Mouse (Mus musculus) embryonic facial prominence, embryonic 14.5 days (tissue): Measurements from ENCODE around the gene D630045J12Rik. TPM values are rescaled to one million over a fixed set of nuclear protein-coding genes. Genes with fewer than 3 reads are reported as not detected.

Experiments
- ATAC-seq: fragments of 200-750 bp; cut with Nextera tagmentation; 2 replicates; pipeline ENCODE4 v1.8.0; 2017; ENCODE audit warnings: low read depth, moderate number of reproducible peaks, moderate TSS enrichment
- DNase-seq: peaks from one replicate; pipeline ENCODE4 v3.0.0-alpha.2; 2015; ENCODE audit warnings: low spot score
- H3K27ac ChIP-seq: fragments of 300-500 bp; sonication (generic); replicated peaks from 2 replicates; pipeline ENCODE4 v1.5.1; 2014; ENCODE audit warnings: low read depth, mild to moderate bottlenecking, low read length, moderate library complexity
- H3K27me3 ChIP-seq: fragments of 300-500 bp; sonication (generic); replicated peaks from 2 replicates; pipeline ENCODE4 v1.6.1; 2014; ENCODE audit warnings: low read length; ENCODE audit not compliant: control insufficient read depth, insufficient read depth
- H3K36me3 ChIP-seq: fragments of 300-500 bp; sonication (generic); 2 replicates; pipeline ENCODE4 v1.6.1; 2014; ENCODE audit warnings: low read length, mixed read lengths; ENCODE audit not compliant: control insufficient read depth, insufficient read depth
- H3K4me1 ChIP-seq: fragments of 300-500 bp; sonication (generic); 2 replicates; pipeline ENCODE4 v1.6.1; 2014; ENCODE audit warnings: antibody characterized with exemption, low read length; ENCODE audit not compliant: control insufficient read depth, insufficient read depth
- H3K4me2 ChIP-seq: fragments of 300-500 bp; sonication (generic); 2 replicates; pipeline ENCODE4 v1.6.1; 2014; ENCODE audit warnings: low read depth, mild to moderate bottlenecking, low read length, moderate library complexity, mixed read lengths
- H3K4me3 ChIP-seq: fragments of 300-500 bp; sonication (generic); 2 replicates; pipeline ENCODE4 v1.5.1; 2014; ENCODE audit warnings: low read depth, mild to moderate bottlenecking, low read length
- H3K9ac ChIP-seq: fragments of 300-500 bp; sonication (generic); 2 replicates; pipeline ENCODE4 v1.6.1; 2014; ENCODE audit warnings: low read depth, mild to moderate bottlenecking, low read length, moderate library complexity, mixed read lengths
- H3K9me3 ChIP-seq: fragments of 300-500 bp; sonication (generic); 2 replicates; pipeline ENCODE4 v1.6.1; 2016; ENCODE audit warnings: low read length; ENCODE audit not compliant: control insufficient read depth
- WGBS: fragments of 180-500 bp; shearing (Covaris S2); extraction: QIAGEN DNeasy Blood & Tissue Kit; methylation state at CpG from one replicate; pipeline ENCODE4 v1.1.7; 2014; 5-methylcytosine and 5-hydroxymethylcytosine counted together
- polyA plus RNA-seq: library from polyadenylated mRNA; unstranded; fragments of >200 nt; fragmentation: Nextera tagmentation; extraction: Ambion mirVana; gene quantifications from 2 replicates; pipeline ENCODE4 v1.2.1, GENCODE M21; 2014

D630045J12Rik gene
- polyA plus RNA-seq, 1 experiment from 2014 or later, result 6.0 TPM

DNA sequence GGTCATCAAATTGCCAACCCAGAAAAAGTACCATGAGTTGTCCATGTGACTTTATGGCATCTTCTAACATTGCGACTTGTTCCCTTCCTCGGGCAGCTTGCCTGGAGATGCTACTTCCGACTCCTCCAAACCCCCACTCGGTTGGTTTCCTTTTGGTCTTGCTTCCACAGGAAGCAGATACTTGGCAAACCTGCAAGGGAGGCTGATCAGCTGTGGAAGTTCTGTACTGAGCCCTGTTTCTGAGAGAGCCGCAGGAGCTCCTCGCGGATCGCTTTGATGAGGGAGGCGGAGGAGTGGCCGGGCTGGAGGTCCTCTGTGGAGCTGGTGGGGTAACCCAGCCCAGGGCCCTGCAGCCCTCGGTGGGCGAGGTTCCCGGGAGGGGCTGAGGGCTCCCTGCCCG lies 125.7 kb downstream of the D630045J12Rik start:
- no peak overlapping the region for H3K9ac ChIP-seq
- DNase-seq (no peak), ATAC-seq (no peak)
- H3K27me3 ChIP-seq, result no peaks in the 10 kb centered on the region
- 85% methylated on average over 11 of the region's 14 CpGs for WGBS
- H3K27ac ChIP-seq, result no peak overlapping the region
- H3K4me2 ChIP-seq, result no peak overlapping the region
- H3K4me1 ChIP-seq, result no peaks in the 10 kb centered on the region
- H3K4me3 ChIP-seq, result no peak overlapping the region
- peaks cover 34% of the 10 kb centered on the region for H3K36me3 ChIP-seq
- H3K9me3 ChIP-seq, result no peaks in the 10 kb centered on the region

DNA sequence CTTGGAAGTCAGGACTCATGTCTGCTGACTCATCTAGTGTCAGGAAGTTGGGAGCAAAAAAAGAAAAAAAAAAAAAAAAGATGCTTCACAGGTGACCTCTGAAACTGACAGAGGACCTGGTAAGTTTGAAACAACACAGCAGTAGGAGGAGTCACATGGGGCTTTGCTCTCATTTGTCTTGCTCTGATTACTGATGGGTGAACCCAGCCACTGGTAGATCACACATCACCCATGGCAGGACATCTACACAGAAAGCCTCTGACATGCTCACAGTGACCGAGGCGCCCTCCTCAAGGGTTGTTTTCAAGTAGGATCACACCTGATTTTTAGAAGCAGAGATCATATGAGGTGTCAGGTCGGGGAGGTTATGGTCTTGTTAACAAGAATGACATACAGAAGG lies 128.3 kb downstream of the D630045J12Rik start:
- Histone ChIP-seq H3K9ac (no peak overlapping the region), H3K27me3 (no peaks in the 10 kb centered on the region), H3K9me3 (no peaks in the 10 kb centered on the region), H3K36me3 (peaks cover 26% of the 10 kb centered on the region), H3K4me3 (no peak overlapping the region), H3K4me2 (no peak overlapping the region), H3K27ac (no peak overlapping the region), H3K4me1 (no peaks in the 10 kb centered on the region)
- 89% methylated on average over 3 of the region's 3 CpGs for WGBS
- DNase-seq (no peak), ATAC-seq (no peak)

DNA sequence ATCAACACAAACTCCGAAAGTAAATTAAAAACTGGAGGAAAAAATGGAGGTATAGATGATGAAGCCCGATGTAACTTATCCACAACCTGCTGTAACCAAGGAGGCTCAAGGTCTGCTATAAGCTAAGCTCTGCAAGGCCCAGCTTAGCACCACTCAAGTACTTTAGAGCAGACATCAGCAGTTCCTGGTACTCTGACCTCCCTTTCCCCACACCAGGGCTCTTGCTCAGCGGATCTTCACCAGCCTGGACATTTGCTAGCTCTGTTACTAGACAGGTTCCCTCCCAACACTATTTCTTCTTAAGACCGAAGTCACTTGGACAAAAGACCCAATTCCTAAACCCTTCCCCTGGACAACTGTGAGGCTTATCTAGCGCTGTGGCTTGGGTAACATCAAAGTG lies 128.9 kb downstream of the D630045J12Rik start:
- H3K9me3 ChIP-seq, result no peaks in the 10 kb centered on the region
- H3K27me3 ChIP-seq, result no peaks in the 10 kb centered on the region
- DNase-seq (no peak), ATAC-seq (no peak)
- no peak overlapping the region for H3K9ac ChIP-seq
- 0 out of 2 replicates have a peak, but pooled peaks cover 4% of the 10 kb centered on the region for H3K4me1 ChIP-seq
- no peak overlapping the region for H3K4me3 ChIP-seq
- H3K4me2 ChIP-seq, result no peak overlapping the region
- peaks cover 20% of the 10 kb centered on the region for H3K36me3 ChIP-seq
- no peak overlapping the region for H3K27ac ChIP-seq
- WGBS, result 88% methylated on average over 5 of the region's 5 CpGs

DNA sequence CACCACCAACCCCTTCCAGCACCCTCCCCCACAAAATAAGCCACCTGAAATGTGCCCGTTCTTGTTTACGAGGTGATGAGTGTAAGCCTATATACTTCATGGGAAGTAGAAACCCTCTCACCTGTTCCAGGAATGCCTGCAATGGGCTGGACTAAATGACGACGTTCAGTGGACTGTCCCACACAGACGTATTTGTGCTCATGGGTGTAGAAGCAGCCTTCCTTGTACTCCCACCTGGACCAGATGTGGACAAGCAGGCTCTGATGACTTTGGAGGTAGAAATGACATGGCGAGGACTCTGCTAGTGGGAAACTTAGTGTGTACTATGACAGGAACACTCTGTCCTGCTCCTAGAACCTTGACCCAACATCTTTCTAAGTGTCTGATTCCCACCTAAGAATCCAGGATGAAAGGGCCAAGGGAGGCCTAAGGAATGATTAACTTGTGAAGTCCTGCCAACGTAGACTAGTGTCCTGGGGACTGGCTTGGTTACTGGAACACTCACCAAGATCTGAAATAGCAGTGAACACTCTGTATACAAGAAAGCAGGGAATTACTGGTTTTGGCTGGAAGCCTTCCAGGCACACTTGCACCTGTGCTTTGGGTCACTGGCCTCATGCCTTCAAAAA lies 129.5 kb downstream of the D630045J12Rik start, which contains the start of gene Atp6v0a4:
Gene Atp6v0a4, minus strand, starts transcription at position 380 of the 629 bp plus-strand sequence.
- no peak within 1 kb of the TSS for H3K9ac ChIP-seq
- peaks cover 19% of the 10 kb centered on the region for H3K36me3 ChIP-seq
- no peaks in the 10 kb centered on the region for H3K9me3 ChIP-seq
- ATAC-seq, result peak; percentile 74
- 83% methylated on average over 7 of the region's 7 CpGs for WGBS
- 0 out of 2 replicates have a peak, but pooled peaks cover 4% of the 10 kb centered on the region for H3K4me1 ChIP-seq
- no peak within 1 kb of the TSS for H3K4me2 ChIP-seq
- no peaks in the 10 kb centered on the region for H3K27me3 ChIP-seq
- no peak within 1 kb of the TSS for H3K4me3 ChIP-seq
- DNase-seq, result no peak
- no peak within 1 kb of the TSS for H3K27ac ChIP-seq

DNA sequence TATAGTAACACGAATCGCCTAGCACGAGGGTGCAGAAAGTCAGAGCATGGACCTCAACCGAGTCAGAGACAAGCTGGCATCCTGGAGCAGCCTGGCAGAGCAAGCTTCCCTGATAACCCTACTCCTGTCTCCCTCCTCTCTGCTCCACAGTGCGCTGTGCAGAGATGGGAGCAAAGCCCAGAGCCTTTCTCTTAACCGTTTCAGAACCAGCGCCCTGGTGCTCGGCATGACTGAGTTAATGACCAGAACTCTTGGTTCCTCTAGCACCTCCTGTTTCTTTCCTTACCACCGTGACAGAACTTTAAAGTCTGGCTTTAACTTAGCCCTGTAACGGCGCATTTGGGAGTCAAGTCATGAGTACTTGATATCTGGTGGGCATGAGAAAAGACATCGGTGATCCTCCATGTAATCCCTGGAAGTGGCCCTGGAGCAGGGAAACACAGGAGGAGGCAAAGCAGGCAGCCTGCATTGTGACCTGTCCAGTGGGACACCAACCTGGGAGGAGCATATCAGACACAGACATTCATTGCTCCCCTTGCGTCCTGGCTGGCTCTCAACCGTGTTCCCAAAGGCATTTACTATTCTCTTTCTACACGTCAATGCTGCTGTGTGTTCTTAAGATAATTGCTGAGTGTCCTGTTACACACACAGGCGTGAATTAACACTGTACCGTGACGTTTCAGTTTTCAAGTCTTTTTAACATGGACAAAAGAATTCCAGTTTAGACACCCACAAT lies 130.2 kb downstream of the D630045J12Rik start:
- 66% methylated on average over 18 of the region's 18 CpGs for WGBS
- peak; percentile 63 for DNase-seq
- no peak overlapping the region for H3K4me2 ChIP-seq
- no peak overlapping the region for H3K27ac ChIP-seq
- 0 out of 2 replicates have a peak, but pooled peaks cover 4% of the 10 kb centered on the region for H3K4me1 ChIP-seq
- peak; percentile 81 for ATAC-seq
- peaks cover 19% of the 10 kb centered on the region for H3K36me3 ChIP-seq
- H3K27me3 ChIP-seq, result no peaks in the 10 kb centered on the region
- H3K9me3 ChIP-seq, result no peaks in the 10 kb centered on the region
- no peak overlapping the region for H3K4me3 ChIP-seq
- no peak overlapping the region for H3K9ac ChIP-seq

DNA sequence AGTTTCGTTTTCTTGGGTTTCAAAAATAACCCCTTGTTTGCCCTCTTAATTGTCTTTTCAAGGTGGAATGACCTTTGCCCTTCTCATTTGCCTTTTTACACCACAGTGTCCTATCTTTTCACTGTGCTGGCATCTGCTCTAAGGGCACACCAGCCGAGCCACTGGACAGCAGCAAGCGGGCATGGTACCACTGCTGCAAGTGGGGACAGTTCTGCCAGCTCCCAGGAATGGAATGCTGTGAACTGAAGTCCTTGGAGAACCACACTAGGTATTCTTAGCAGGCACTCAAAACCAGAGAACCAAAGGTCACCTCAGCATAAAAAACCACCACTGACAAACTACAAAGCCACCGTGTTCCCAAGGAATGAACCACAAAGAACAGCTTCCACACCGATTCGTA lies 131.0 kb downstream of the D630045J12Rik start:
- no peaks in the 10 kb centered on the region for H3K9me3 ChIP-seq
- H3K27me3 ChIP-seq, result no peaks in the 10 kb centered on the region
- H3K4me3 ChIP-seq, result no peak overlapping the region
- no peak overlapping the region for H3K4me2 ChIP-seq
- 0 out of 2 replicates have a peak, but pooled peaks cover 4% of the 10 kb centered on the region for H3K4me1 ChIP-seq
- ATAC-seq (no peak), DNase-seq (no peak)
- WGBS, result 68% methylated on average over 6 of the region's 6 CpGs
- H3K36me3 ChIP-seq, result peaks cover 14% of the 10 kb centered on the region; the same call in 1 of the 2 replicates
- no peak overlapping the region for H3K9ac ChIP-seq
- no peak overlapping the region for H3K27ac ChIP-seq

DNA sequence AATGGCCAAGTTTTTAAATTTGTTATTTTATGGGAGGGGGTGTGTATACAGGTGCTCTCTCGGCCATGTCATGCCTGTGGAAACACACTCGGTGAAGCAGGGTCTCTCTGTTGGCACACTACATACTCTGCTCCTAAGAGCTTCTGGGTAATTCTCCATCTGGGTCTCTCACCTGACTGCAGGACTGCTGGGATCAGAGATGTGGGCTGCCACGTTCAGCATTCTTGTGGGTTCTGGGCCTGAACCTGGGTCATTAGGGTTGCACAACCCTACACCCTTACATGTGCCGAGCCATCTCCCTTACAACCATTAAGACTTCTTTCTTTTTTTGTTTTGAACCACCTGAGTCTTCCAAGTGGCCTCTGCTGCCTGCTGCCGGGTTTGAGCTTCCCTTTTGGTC lies 132.0 kb downstream of the D630045J12Rik start:
- 75% methylated on average over 5 of the region's 5 CpGs for WGBS
- Histone ChIP-seq H3K9ac (no peak overlapping the region), H3K36me3 (0 out of 2 replicates have a peak, but pooled peaks cover 11% of the 10 kb centered on the region), H3K4me1 (0 out of 2 replicates have a peak, but pooled peaks cover 4% of the 10 kb centered on the region), H3K27ac (no peak overlapping the region), H3K4me2 (no peak overlapping the region), H3K9me3 (no peaks in the 10 kb centered on the region), H3K4me3 (no peak overlapping the region), H3K27me3 (no peaks in the 10 kb centered on the region)
- ATAC-seq (no peak), DNase-seq (no peak)

DNA sequence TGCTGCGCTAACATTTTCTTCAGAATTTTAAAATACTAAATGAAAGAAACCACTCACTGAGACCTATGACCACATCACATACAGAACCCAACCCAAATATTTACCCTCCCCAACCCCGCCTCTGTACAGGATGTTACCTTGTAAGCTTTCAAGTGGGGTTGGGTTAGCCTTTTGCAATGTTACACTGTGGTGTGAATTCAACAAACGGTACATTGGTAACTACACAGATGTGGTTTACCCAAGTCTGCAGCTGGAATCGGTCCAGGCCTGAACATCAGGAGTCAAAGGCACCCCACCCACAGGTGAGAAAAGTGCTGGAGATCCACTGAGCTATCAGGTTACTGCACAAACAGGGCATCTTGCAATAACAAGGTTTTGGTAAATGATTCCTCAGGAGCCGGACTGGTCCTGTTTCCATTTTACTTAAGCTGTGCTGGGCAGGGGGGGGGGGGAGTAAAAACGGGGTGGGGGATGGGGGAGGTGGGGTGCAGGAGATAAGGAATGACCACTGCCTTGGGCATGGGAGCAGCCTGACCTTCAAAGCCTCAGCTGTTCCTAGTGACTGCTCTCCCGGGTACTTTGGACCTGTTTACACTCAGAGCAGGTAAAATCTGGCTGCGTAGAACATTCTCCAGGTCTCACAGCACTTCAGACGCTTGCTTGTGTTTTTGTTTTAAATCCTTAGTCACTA lies 133.0 kb downstream of the D630045J12Rik start:
- Histone ChIP-seq H3K4me1 (0 out of 2 replicates have a peak, but pooled peaks cover 4% of the 10 kb centered on the region), H3K9me3 (no peaks in the 10 kb centered on the region), H3K9ac (no peak overlapping the region), H3K36me3 (0 out of 2 replicates have a peak, but pooled peaks cover 6% of the 10 kb centered on the region), H3K4me2 (no peak overlapping the region), H3K27me3 (no peaks in the 10 kb centered on the region), H3K4me3 (no peak overlapping the region), H3K27ac (no peak overlapping the region; the same call in 1 of the 2 replicates)
- 51% methylated on average over 8 of the region's 9 CpGs for WGBS
- peak; percentile 35; the same call in 1 of the 2 replicates for ATAC-seq
- DNase-seq, result peak; percentile 79
